ENCODE assay signal across 8 mouse cellular contexts in genomic region chr1:79671196-79671542, GRCm38 (mm10). TPM values are rescaled to one million over a fixed set of nuclear protein-coding genes. Genes with fewer than 3 reads are reported as not detected.
DNase-seq lines count a peak whose midpoint lies in the region; ATAC-seq and TF ChIP-seq lines count a peak whose summit lies in the region.

No protein-coding gene starts in this region.

- no peaks in the 10 kb centered on the region for H3K36me3 ChIP-seq in ES-Bruce4 (ENCODE audit: control insufficient read depth, insufficient read depth, low read length, poor library complexity, severe bottlenecking)
- H3K36me3 ChIP-seq in heart, postnatal 0 days (replicated peaks; ENCODE audit: control insufficient read depth, insufficient read depth, low read length): no peaks in the 10 kb centered on the region
- H3K36me3 ChIP-seq in lung, postnatal 0 days (ENCODE audit: insufficient read depth, low read length): no peaks in the 10 kb centered on the region

- H3K4me2 ChIP-seq in heart, postnatal 0 days (ENCODE audit: low read depth, low read length): peak overlapping the region; percentile 97
- H3K4me2 ChIP-seq in lung, postnatal 0 days (replicated peaks; ENCODE audit: low read depth, low read length): peak overlapping the region; percentile 80

- no peak overlapping the region for H3K27ac ChIP-seq in ES-Bruce4 (ENCODE audit: insufficient read depth, low read length)
- H3K27ac ChIP-seq in heart, postnatal 0 days (ENCODE audit: low read depth): no peak overlapping the region
- H3K27ac ChIP-seq in lung, postnatal 0 days (ENCODE audit: low read length): peak overlapping the region; percentile 64; the same call in 1 of the 2 replicates

- H3K9ac ChIP-seq in ES-Bruce4 (ENCODE audit: low read depth, poor library complexity, severe bottlenecking): peak overlapping the region; percentile 41
- peak overlapping the region; percentile 46; the same call in 1 of the 2 replicates for H3K9ac ChIP-seq in heart, postnatal 0 days (replicated peaks; ENCODE audit: low read depth, low read length)
- H3K9ac ChIP-seq in lung, postnatal 0 days (replicated peaks; ENCODE audit: low read depth): peak overlapping the region; percentile 48

- no peak for TF ChIP-seq POLR2A in ES-Bruce4 (IDR thresholded peaks at IDR 0.05; ENCODE audit: insufficient read depth, low read length)

- no peak for TF ChIP-seq CTCF in ES-Bruce4 (IDR thresholded peaks at IDR 0.05; ENCODE audit: low read depth, low read length)
- TF ChIP-seq CTCF in heart, postnatal 0 days (IDR thresholded peaks at IDR 0.05; ENCODE audit: low read depth): no peak
- TF ChIP-seq CTCF in lung, postnatal 0 days (IDR thresholded peaks at IDR 0.05): no peak

- DNase-seq in embryo, embryonic 10.5 days (ENCODE audit: low spot score): peak; percentile 9
- no peak for DNase-seq in embryo, embryonic 9.5 days (ENCODE audit: extremely low spot score)
- DNase-seq in heart, postnatal 0 days (ENCODE audit: low spot score): no peak
- no peak for DNase-seq in lung, postnatal 0 days (ENCODE audit: low spot score)
- DNase-seq in spleen, postnatal 14 days (ENCODE audit: low spot score in 2 of 2): peak; percentile 9 to 39
- no peak for DNase-seq in c-Kit-positive CD71-positive TER-119-positive erythroid progenitor cells, embryonic 14.5 days (ENCODE audit: low spot score)
- no peak for DNase-seq in cerebellum, adult 9-10 months

- H3K9me3 ChIP-seq in ES-Bruce4 (replicated peaks; ENCODE audit: control insufficient read depth, insufficient read depth, low read length, poor library complexity, severe bottlenecking): no peaks in the 10 kb centered on the region
- H3K9me3 ChIP-seq in heart, postnatal 0 days (replicated peaks; ENCODE audit: control insufficient read depth, low read length): no peaks in the 10 kb centered on the region
- no peaks in the 10 kb centered on the region for H3K9me3 ChIP-seq in lung, postnatal 0 days (ENCODE audit: low read length)

- H3K4me1 ChIP-seq in ES-Bruce4 (ENCODE audit: control insufficient read depth, insufficient read depth, low read length): peaks cover 5% of the 10 kb centered on the region
- peaks cover 18% of the 10 kb centered on the region for H3K4me1 ChIP-seq in heart, postnatal 0 days (ENCODE audit: control insufficient read depth, insufficient read depth)
- no peaks in the 10 kb centered on the region for H3K4me1 ChIP-seq in lung, postnatal 0 days (ENCODE audit: insufficient read depth, low read depth, low read length)

- WGBS in heart, postnatal 0 days: 2% methylated on average over 11 of the region's 11 CpGs
- WGBS in lung, postnatal 0 days: 1% methylated on average over 11 of the region's 11 CpGs

- peak overlapping the region; percentile 77 for H3K4me3 ChIP-seq in ES-Bruce4 (ENCODE audit: low read depth, low read length)
- peak overlapping the region; percentile 72 for H3K4me3 ChIP-seq in heart, postnatal 0 days (ENCODE audit: low read depth, low read length)
- peak overlapping the region; percentile 65 for H3K4me3 ChIP-seq in lung, postnatal 0 days (ENCODE audit: low read depth, low read length)

- H3K27me3 ChIP-seq in ES-Bruce4 (ENCODE audit: control insufficient read depth, insufficient read depth, low read length, poor library complexity, severe bottlenecking): no peaks in the 10 kb centered on the region
- 0 out of 2 replicates have a peak, but pooled peaks cover 14% of the 10 kb centered on the region for H3K27me3 ChIP-seq in heart, postnatal 0 days (ENCODE audit: control insufficient read depth, insufficient read depth, low read length)
- H3K27me3 ChIP-seq in lung, postnatal 0 days (replicated peaks; ENCODE audit: insufficient read depth, low read length): 0 out of 2 replicates have a peak, but pooled peaks cover 11% of the 10 kb centered on the region

- no peak for TF ChIP-seq EP300 in ES-Bruce4 (IDR thresholded peaks at IDR 0.05; ENCODE audit: insufficient read depth, low read depth, low read length)
- no peak for TF ChIP-seq EP300 in heart, postnatal 0 days (IDR thresholded peaks at IDR 0.05; ENCODE audit: low read depth)
- no peak for TF ChIP-seq EP300 in lung, postnatal 0 days (IDR thresholded peaks at IDR 0.05)

- no peak for ATAC-seq in heart, postnatal 0 days (ENCODE audit: insufficient read depth, low read depth)
- no peak for ATAC-seq in lung, postnatal 0 days

RNA-seq across cellular contexts. Expression of gene Ap1s3, which starts 0.6 kb away (rescaled TPM):
- 26.8 and 32.6 TPM in 2 replicates for polyA plus RNA-seq in ES-Bruce4 (2011; ENCODE audit: insufficient read depth, insufficient read length, low read depth, missing spikeins)
- 0.77 TPM in 1 of 2 replicates, not detected in the other for total RNA-seq in heart, postnatal 0 days (2014; rRNA removed; ENCODE audit: low replicate concordance)
- 0.60 and 0.94 TPM in 2 replicates for polyA plus RNA-seq in heart, postnatal 0 days (2015; fragmentation: Nextera tagmentation; extraction: Ambion mirVana)
- 1.2 and 1.6 TPM in 2 replicates for polyA plus RNA-seq in lung, postnatal 0 days (2015; fragmentation: Nextera tagmentation; extraction: Ambion mirVana)

Comparison
In these comparisons a context has a peak if more than half of its experiments do, and no peak if none do; other contexts are left out.
1. DNase-seq: peak in embryo, embryonic 10.5 days (single experiment) and spleen, postnatal 14 days (2 of 2); none in embryo, embryonic 9.5 days (single experiment), heart, postnatal 0 days (single experiment), lung, postnatal 0 days (single experiment), c-Kit-positive CD71-positive TER-119-positive erythroid progenitor cells, embryonic 14.5 days (single experiment) and cerebellum, adult 9-10 months (single experiment).
2. RNA of gene Ap1s3, which starts 0.6 kb away (polyA plus RNA-seq): 26.8 to 32.6 TPM in ES-Bruce4; 1.2 to 1.6 TPM in lung, postnatal 0 days and 0.60 to 0.94 TPM in heart, postnatal 0 days; every median in the first group is over 10 times any median in the second.
3. Peak in every context shown above with its lines, with median percentiles within 50 percentile points of each other: H3K4me3 ChIP-seq and H3K9ac ChIP-seq.